Mouse (Mus musculus) E14TG2a.4 (cell line): Measurements from ENCODE around the gene Tmem258.

Experiments
- CTCF ChIP-seq: conservative IDR thresholded peaks from 2 replicates; pipeline ENCODE4 v1.5.1; 2014; ENCODE audit warnings: low read length
- NANOG ChIP-seq: IDR thresholded peaks from 2 replicates; pipeline ENCODE4 v1.6.1; 2014; ENCODE audit warnings: borderline replicate concordance, low read length, mixed read lengths
- POU5F1 ChIP-seq: IDR thresholded peaks from 2 replicates; pipeline ENCODE4 v1.6.1; 2014; ENCODE audit warnings: low read length, borderline replicate concordance

- peak; percentile 39 for TF ChIP-seq CTCF
- TF ChIP-seq NANOG = no peak
- no peak for TF ChIP-seq POU5F1
These were observed 795 bp downstream of the Tmem258 start for GRCm38 (mm10) chr19:10204616-10205001.
